Mouse (Mus musculus): Measurements from ENCODE around the gene Rnf121.

Rnf121 gene

DNA sequence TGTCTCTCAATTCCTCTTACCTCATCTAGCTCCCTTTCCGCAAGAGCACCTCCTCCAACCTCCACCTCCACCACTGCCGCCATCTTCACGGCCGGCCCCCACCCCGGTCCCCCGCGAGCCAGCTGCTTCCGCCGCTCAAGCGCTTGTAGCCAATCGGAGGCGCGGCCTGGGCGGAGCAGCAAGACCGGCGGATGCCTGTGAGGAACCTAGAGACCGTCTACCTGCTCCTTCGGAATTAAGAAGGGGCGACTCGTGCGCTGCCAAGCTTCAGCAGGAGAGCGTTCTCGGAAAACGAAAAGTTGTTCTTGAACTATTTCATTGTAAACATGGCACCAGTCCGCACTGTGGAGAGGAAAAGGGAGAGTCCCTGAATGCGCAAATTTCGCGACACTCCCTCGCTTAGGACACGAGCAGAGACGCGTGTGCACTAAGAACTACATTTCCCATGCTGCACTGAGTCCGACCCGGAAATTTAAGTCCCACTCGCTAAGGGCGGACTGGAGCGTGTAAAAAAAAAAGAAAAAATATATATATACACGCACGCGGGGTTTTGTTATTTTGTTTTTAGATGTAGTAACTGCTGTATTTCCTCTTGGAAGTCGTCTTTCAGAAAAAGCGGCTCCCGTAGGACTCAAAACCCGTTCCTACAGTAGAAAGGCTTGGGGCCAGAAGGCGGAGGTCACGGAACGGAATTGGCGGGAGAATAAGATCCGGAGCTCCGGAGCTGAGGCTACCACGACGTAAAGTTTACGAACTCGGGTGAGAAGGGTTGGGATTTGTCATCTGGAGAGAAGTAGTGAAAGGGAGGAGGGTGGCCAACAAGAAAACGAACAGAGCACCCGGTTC lies at the start of gene Rnf121, which contains the start of the genes Xndc1 and Xntrpc:
Rnf121 (minus strand) TSS at position 424 of the 846 bp plus-strand sequence.
Xndc1 (plus strand) TSS at position 466 of the 846 bp plus-strand sequence.
Xntrpc (plus strand) TSS at position 668 of the 846 bp plus-strand sequence.
- DNase-seq (ENCODE audit: low read depth, low spot score) = peak; percentile 97

- peak; percentile 39 for DNase-seq (ENCODE audit: low read depth, low spot score)
Observed at GRCm38 (mm10) chr7:102113151-102113729, 48.0 kb upstream of the Rnf121 start.

DNA sequence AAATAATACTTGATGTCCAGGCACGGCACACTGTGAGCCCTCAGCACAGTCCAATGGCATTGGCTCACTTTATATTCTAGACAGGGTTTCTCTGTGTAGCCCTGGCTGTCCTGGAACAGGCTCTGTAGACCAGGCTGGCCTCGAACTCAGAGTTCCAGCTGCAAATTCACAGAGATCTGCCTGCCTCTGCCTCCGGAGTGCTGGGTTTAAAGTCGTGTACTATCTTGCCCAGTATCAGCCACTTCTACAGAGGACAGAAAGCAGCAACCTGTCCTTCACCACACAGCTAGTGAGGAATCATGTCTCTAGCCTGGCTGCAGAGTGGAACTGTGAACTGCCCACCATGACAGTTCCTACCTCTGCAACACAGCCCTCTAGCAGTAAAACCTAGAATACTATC lies 44.5 kb upstream of the Rnf121 start:
- no peak for DNase-seq (ENCODE audit: low read depth, low spot score)

DNA sequence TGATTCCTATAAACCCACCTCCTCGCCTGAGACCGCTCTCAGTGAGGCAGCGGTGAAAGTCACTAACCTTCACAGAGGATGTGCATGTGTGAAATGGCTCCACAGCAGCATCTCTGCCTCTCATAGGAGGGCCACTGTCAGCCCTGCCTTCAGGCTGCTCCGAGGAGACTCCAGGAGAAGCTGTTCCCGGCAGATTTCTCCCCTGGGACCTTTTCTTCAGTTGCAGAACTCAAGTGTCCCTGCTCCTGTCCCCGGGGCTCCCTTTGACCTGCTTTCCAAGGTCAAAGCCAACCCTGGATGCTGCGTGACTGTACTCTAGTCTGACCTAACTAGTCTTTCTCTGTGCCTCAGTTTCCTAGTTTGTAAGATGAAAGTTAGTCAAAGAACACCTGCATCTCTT lies 43.9 kb upstream of the Rnf121 start, which contains the start of gene Art5:
Art5 (minus strand) TSS at position 319 of the 400 bp plus-strand sequence.
- no peak for DNase-seq (ENCODE audit: low read depth, low spot score)

DNA sequence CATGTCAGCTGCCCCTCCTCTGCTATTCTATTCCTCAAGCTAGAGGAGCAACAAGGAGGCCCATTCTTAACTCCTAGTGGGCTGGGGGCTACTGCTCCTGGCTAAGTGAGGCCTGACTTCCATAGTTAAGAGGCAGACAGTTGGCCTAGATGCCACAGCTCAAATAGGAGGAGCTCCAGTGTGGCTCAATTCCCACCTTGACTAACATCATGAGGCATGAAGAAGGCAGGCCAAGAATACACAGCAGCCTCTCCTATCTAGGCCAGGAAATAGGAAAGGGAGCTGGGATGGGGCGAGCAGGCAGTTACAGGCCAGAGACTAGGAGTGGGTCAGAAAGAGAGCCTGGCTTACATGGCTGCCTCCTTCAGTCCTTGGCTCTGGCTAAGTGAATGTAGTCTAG lies 42.9 kb upstream of the Rnf121 start:
- no peak for DNase-seq (ENCODE audit: low read depth, low spot score)

GRCm38 (mm10) chr7:102106700-102107141 lies 41.5 kb upstream of the Rnf121 start:
- DNase-seq (ENCODE audit: low read depth, low spot score) = peak; percentile 53

DNA sequence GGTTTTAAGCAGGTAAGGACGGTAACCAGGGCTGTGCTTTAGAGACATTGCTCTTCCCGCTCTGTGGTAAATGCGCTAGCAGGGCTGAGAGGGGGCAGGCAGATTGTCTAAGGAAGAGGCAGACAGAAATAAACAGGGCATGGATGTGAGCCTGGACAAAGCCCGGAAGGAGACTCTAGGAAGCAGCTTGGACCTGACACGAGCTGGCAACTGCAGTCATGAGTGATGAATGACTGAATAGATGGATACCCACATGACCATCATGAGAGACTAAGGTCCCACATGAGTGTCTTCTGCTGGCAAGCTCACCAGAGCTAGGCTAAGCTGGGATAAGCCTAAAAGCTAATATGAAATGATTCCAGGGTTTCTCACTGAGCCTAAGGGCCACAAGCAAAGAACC lies 38.9 kb upstream of the Rnf121 start:
- no peak for DNase-seq (ENCODE audit: low read depth, low spot score)

DNA sequence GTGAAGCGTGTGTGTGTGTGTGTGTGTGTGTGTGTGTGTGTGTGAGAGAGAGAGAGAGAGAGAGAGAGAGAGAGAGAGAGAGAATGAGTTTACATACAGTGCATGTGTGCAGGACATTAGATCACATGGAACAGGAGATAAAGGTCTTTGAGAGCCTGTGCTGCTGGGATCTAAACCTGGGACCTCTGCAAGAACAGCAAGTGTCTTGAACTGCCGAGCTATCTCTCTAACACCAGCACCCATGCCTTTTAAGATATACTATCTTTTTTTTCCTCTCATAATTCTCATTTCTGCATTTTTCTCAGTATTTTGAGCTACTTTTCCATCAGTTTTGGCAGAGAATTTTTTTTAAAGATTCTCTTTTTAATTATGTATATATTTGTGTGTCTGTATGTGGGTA lies 38.3 kb upstream of the Rnf121 start:
- no peak for DNase-seq (ENCODE audit: low read depth, low spot score)

DNA sequence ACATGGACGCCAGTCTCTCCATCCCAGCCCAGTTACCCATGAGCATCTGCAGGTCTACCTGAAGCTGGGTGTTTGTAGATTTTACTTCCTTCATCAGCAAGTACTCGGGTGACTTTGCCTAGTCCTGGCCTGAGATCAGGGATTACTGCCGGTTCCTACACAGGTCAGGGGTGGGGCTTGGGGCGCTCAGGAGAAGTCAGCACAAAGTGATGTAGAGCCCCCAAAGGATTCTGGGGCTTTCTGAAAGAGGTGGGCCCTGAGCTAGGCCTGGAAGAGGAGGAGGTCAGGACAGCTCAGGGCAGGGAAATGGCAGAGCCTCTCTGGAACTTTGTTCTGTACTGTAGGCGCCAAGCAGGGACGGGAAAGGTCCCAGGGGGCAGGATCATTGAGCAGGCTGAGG lies 37.4 kb upstream of the Rnf121 start:
- DNase-seq (ENCODE audit: low read depth, low spot score) = peak; percentile 77

DNA sequence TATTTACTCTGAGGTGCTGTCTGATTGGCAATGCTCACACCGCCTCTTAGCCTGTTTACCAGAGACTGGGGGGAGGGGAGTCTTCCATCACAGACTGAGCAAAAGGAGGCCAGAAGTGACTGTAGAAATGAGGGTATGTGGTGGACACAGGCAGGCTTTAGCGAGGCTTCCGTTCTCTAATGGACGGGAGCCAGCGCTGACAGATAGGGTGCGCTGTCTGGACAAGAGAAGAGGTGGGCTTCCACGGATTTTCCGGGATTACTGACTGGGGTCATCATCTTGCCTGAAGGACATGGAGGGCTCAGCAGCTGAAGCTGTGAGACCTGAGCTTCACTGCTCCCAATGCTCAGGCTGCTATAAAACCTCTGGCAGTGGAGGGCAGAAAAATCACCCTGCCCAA lies 37.0 kb upstream of the Rnf121 start:
- DNase-seq (ENCODE audit: low read depth, low spot score) = no peak

GRCm38 (mm10) chr7:102101487-102101886 lies 36.2 kb upstream of the Rnf121 start, which contains the start of gene Art1:
Gene Art1, plus strand, starts transcription at chr7:102101743.
- DNase-seq (ENCODE audit: low read depth, low spot score) = no peak

DNA sequence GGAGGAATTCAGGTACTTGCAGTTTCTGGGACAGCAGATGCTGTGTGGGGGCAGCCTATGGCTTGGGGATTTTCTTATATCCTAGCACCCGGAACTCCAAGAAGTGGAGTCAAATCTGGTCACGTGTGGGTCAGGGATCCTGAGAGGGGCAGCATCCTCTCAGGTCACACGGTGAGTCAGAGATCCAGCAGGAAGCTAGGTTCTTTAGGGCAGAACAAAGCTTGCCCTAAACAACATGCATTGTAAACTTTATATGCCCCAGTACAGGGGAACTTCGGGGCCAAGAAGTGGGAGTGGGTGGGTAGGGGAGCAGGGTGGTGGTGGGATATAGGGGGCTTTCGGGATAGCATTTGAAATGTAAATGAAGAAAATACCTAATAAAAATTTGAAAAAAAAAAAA lies 35.6 kb upstream of the Rnf121 start:
- no peak for DNase-seq (ENCODE audit: low read depth, low spot score)

DNA sequence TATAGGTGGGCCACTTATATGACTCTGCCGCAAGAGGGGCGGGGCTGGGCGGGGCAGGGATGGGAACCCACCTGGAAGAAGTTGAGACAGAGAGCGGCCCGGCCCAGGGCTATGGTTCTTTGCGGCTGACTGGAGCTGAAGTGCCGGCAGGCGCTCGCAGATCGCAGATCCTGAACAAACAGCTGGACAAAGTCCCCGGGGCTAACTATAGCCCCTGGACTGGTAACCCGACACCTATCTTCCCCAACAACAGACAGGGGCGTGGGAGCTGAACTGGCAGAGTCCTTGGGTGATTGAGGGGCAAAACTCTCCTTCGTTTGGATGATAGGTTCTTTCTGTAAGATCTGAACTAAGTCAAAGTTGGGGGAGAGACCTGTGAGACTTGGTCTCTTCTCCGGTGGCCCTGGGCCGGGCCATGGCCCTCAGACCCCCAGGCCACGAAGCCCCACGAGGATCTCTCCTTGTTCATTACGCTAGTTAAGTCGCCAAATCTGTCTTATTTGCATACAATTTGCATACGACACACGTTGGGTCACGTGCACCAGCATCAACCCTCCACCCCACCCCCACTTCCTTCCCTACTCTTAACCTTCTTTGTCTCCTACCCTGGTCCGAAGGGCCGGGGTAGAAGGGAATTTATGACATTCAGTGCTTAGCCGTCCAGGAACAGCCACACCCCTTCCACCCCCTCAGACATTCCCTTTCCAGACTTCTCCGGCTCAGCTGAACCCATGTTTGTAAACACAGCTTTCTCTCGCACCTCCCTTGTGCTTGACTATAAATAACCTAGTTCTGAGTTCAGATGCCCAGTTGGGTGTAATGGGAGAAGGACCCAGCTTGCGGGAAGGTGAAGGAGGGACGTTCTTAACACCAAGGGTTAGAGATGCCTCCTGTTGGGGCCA lies 34.7 kb upstream of the Rnf121 start:
- peak; percentile 88 for DNase-seq (ENCODE audit: low read depth, low spot score)

DNA sequence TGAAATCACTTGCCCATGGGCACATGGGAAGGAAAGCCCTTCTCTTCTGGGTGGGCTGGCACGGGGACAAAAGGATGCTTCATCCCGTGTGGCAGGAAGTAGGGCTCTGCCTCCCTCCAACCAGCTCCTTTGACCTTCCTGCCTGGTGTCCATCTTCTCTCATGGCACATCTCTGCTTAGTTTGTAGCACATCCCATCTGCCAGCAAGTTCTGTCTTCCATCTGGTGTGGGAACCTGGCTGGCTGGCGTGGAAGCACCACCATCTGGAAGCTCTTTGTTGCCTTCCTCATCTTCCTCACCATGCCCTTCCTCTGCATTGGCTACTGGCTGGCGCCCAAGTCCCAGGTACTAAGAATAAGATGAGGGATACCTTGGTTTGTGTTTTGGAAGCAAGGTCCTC lies 22.1 kb upstream of the Rnf121 start:
- DNase-seq (ENCODE audit: low read depth, low spot score) = no peak

DNA sequence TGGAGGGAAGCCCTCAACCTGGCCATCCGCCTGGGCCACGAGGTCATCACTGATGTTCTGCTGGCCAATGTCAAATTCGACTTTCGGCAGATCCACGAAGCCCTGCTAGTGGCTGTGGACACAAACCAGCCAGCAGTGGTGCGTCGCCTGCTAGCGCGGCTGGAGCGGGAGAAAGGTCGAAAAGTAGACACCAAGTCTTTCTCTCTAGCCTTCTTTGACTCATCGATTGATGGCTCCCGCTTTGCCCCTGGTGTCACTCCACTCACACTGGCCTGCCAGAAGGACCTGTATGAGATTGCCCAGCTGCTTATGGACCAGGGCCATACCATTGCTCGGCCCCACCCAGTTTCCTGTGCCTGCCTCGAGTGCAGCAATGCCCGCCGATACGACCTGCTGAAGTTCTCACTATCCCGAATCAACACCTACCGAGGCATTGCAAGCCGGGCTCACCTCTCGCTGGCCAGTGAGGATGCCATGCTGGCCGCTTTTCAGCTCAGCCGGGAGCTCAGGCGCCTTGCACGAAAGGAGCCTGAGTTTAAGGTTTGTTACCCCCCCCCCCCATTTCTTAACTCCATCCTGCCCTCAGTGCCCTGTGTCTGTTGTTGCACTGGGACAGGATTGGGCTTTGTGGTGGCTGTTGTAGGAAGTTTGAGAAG lies 18.9 kb upstream of the Rnf121 start:
- no peak for DNase-seq (ENCODE audit: low read depth, low spot score)

DNA sequence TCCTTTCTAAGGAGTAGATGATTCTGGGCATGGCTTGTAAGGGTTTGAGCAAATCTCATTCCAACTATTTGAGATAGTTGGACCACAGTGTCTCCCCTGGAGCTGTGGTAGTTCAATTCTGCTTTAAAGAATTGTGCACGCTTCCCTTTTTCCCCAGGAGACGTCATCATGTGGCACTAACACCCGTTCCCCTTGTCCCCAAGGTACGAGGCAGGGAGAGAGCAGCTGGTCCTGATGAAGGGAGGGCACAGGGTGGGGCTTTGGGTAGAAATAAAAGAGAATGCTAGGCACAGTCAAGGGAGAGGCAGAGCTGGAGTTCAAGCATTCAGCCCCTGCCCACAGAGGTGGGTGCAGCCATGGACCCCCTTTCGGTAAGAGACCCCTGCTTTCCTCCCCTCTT lies 17.5 kb upstream of the Rnf121 start, which contains the start of gene Trpc2:
Trpc2 (plus strand) TSS at position 301 of the 400 bp plus-strand sequence.
- no peak for DNase-seq (ENCODE audit: low read depth, low spot score)

DNA sequence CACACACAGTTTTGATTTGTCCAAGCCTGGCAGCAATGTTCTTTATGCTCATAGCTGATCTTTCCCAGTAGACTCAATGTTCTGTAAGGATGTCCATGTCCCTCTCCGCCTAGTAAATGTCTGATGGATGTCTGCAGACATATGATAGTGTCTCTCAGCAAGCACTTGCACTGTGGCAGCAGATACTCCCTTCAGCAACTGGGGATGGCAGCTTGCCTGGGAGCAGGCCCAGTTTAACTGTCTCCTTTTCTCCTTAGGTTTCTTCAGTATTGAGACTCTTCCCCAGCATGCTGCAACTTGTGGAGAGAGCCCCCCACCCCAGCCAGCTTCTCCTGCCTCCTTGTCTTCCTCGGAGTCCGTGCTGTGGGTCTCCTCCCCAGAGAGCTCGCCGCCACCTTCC lies 16.5 kb upstream of the Rnf121 start:
- no peak for DNase-seq (ENCODE audit: low read depth, low spot score)

- DNase-seq (ENCODE audit: low read depth, low spot score) = no peak
Observed at GRCm38 (mm10) chr7:102080311-102080710, 15.0 kb upstream of the Rnf121 start.

GRCm38 (mm10) chr7:102078517-102078916 lies 13.2 kb upstream of the Rnf121 start:
- DNase-seq (ENCODE audit: low read depth, low spot score) = peak; percentile 73

DNA sequence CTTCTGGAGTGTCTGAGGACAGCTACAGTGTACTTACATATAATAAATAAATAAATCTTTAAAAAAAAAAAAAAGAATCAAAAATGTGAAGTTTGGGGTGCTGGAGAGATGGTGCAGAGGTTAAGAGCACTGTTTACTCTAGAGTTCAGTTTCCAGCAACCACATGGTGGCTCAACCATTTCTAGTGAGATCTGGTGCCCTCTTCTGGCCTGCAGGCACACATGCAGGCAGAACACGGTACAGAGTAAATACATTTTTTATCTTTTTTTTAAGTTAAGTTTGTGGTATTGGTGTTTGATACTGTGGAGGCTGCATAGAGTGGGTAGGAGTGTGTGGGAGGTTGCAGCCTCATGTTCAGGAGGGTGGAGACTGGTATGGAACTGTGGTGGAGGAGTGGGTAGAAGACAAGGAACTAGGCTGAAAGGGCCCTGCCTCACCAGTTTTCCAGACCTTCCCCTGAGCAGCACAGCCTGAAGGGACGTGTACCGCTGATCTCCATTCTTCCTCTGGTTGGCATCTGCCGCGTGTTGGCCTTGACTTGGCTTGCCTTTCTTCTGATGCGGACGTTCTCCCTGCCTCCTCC lies 11.5 kb upstream of the Rnf121 start:
- peak; percentile 77 for DNase-seq (ENCODE audit: low read depth, low spot score)

- DNase-seq (ENCODE audit: low read depth, low spot score) = peak; percentile 30
Observed at GRCm38 (mm10) chr7:102066363-102066762, 1.1 kb upstream of the Rnf121 start.
